Mouse (Mus musculus): ENCODE measurements around the gene Olfr1361. TPM values are rescaled to one million over a fixed set of nuclear protein-coding genes. Genes with fewer than 3 reads are reported as not detected.

The Olfr1361 gene
- polyA plus RNA-seq, 1 experiment from 2014 or later, result not detected

Other genes with a start within 250 kb of the Olfr1361 start
- 4.6 and 4.8 TPM in 2 replicates for gene Pgbd1, start 222.3 kb downstream of the Olfr1361 start, polyA plus RNA-seq (2015; fragmentation: Nextera tagmentation; extraction: Ambion mirVana)
- 21.5 and 23.4 TPM in 2 replicates for gene Zscan26, start 209.7 kb downstream of the Olfr1361 start, polyA plus RNA-seq (2015; fragmentation: Nextera tagmentation; extraction: Ambion mirVana)
- 3.8 and 4.5 TPM in 2 replicates for gene Nkapl, start 194.9 kb downstream of the Olfr1361 start, polyA plus RNA-seq (2015; fragmentation: Nextera tagmentation; extraction: Ambion mirVana)
- gene Zkscan4, start 184.5 kb downstream of the Olfr1361 start, polyA plus RNA-seq (2015; fragmentation: Nextera tagmentation; extraction: Ambion mirVana), result 12.0 and 13.2 TPM in 2 replicates
- gene Gm10065, start 183.9 kb downstream of the Olfr1361 start, polyA plus RNA-seq (2015; fragmentation: Nextera tagmentation; extraction: Ambion mirVana), result not detected in 2 replicates
- 0.43 and 0.56 TPM in 2 replicates for gene AK157302, start 168.2 kb downstream of the Olfr1361 start, polyA plus RNA-seq (2015; fragmentation: Nextera tagmentation; extraction: Ambion mirVana)
- 4.3 and 7.3 TPM in 2 replicates for gene Gm11273, start 162.0 kb downstream of the Olfr1361 start, polyA plus RNA-seq (2015; fragmentation: Nextera tagmentation; extraction: Ambion mirVana)
- 4.1 and 4.3 TPM in 2 replicates for gene Zkscan8, start 132.3 kb downstream of the Olfr1361 start, polyA plus RNA-seq (2015; fragmentation: Nextera tagmentation; extraction: Ambion mirVana)
- 0.09 and 0.15 TPM in 2 replicates for gene Olfr1366, start 120.6 kb downstream of the Olfr1361 start, polyA plus RNA-seq (2015; fragmentation: Nextera tagmentation; extraction: Ambion mirVana)
- not detected in 2 replicates for gene Olfr1535, start 103.5 kb downstream of the Olfr1361 start, polyA plus RNA-seq (2015; fragmentation: Nextera tagmentation; extraction: Ambion mirVana)
- not detected in 2 replicates for gene Olfr1364, start 81.6 kb downstream of the Olfr1361 start, polyA plus RNA-seq (2015; fragmentation: Nextera tagmentation; extraction: Ambion mirVana)
- not detected in 2 replicates for gene Olfr1362, start 49.4 kb downstream of the Olfr1361 start, polyA plus RNA-seq (2015; fragmentation: Nextera tagmentation; extraction: Ambion mirVana)
- 0.07 TPM in 1 of 2 replicates, not detected in the other for gene Olfr11, start 20.9 kb downstream of the Olfr1361 start, polyA plus RNA-seq (2015; fragmentation: Nextera tagmentation; extraction: Ambion mirVana)
- not detected in 2 replicates for gene Olfr1360, start 14.0 kb upstream of the Olfr1361 start, polyA plus RNA-seq (2015; fragmentation: Nextera tagmentation; extraction: Ambion mirVana)
- gene Olfr1359, start 34.7 kb upstream of the Olfr1361 start, polyA plus RNA-seq (2015; fragmentation: Nextera tagmentation; extraction: Ambion mirVana), result not detected in 2 replicates
- gene Hist1h2bl, start 52.8 kb upstream of the Olfr1361 start, polyA plus RNA-seq (2015; fragmentation: Nextera tagmentation; extraction: Ambion mirVana), result not detected in 2 replicates
- gene Hist1h2ai, start 53.0 kb upstream of the Olfr1361 start, polyA plus RNA-seq (2015; fragmentation: Nextera tagmentation; extraction: Ambion mirVana), result 3.5 and 9.7 TPM in 2 replicates
- 3.4 TPM in 1 of 2 replicates, not detected in the other for gene Hist1h3h, start 54.3 kb upstream of the Olfr1361 start, polyA plus RNA-seq (2015; fragmentation: Nextera tagmentation; extraction: Ambion mirVana)
- gene Hist1h2bm, start 58.7 kb upstream of the Olfr1361 start, polyA plus RNA-seq (2015; fragmentation: Nextera tagmentation; extraction: Ambion mirVana), result 1.2 and 1.4 TPM in 2 replicates
- 0.40 and 0.80 TPM in 2 replicates for gene Hist1h4j, start 71.7 kb upstream of the Olfr1361 start, polyA plus RNA-seq (2015; fragmentation: Nextera tagmentation; extraction: Ambion mirVana)
- gene Hist1h4k, start 87.1 kb upstream of the Olfr1361 start, polyA plus RNA-seq (2015; fragmentation: Nextera tagmentation; extraction: Ambion mirVana), result 2.7 TPM in 1 of 2 replicates, not detected in the other
- 4.9 and 5.7 TPM in 2 replicates for gene Hist1h2ak, start 90.4 kb upstream of the Olfr1361 start, polyA plus RNA-seq (2015; fragmentation: Nextera tagmentation; extraction: Ambion mirVana)
- 1.1 TPM in 1 of 2 replicates, not detected in the other for gene Hist1h2bn, start 90.7 kb upstream of the Olfr1361 start, polyA plus RNA-seq (2015; fragmentation: Nextera tagmentation; extraction: Ambion mirVana)
- gene Hist1h1b, start 117.2 kb upstream of the Olfr1361 start, polyA plus RNA-seq (2015; fragmentation: Nextera tagmentation; extraction: Ambion mirVana), result 0.69 and 2.4 TPM in 2 replicates
- 13.1 and 17.6 TPM in 2 replicates for gene Hist1h3i, start 120.0 kb upstream of the Olfr1361 start, polyA plus RNA-seq (2015; fragmentation: Nextera tagmentation; extraction: Ambion mirVana)
- gene Hist1h2an, start 123.8 kb upstream of the Olfr1361 start, polyA plus RNA-seq (2015; fragmentation: Nextera tagmentation; extraction: Ambion mirVana), result not detected in 2 replicates
- 0.72 TPM in 1 of 2 replicates, not detected in the other for gene Hist1h2bp, start 124.1 kb upstream of the Olfr1361 start, polyA plus RNA-seq (2015; fragmentation: Nextera tagmentation; extraction: Ambion mirVana)
- gene Hist1h2bq, start 146.8 kb upstream of the Olfr1361 start, polyA plus RNA-seq (2015; fragmentation: Nextera tagmentation; extraction: Ambion mirVana), result 3.4 and 3.5 TPM in 2 replicates
- gene Hist1h2ao, start 147.1 kb upstream of the Olfr1361 start, polyA plus RNA-seq (2015; fragmentation: Nextera tagmentation; extraction: Ambion mirVana), result not detected in 2 replicates
- gene Hist1h4m, start 148.4 kb upstream of the Olfr1361 start, polyA plus RNA-seq (2015; fragmentation: Nextera tagmentation; extraction: Ambion mirVana), result 3.7 TPM in 1 of 2 replicates, not detected in the other
- gene Hist1h4n, start 168.8 kb upstream of the Olfr1361 start, polyA plus RNA-seq (2015; fragmentation: Nextera tagmentation; extraction: Ambion mirVana), result 2.6 and 2.8 TPM in 2 replicates
- gene Hist1h2ap, start 170.1 kb upstream of the Olfr1361 start, polyA plus RNA-seq (2015; fragmentation: Nextera tagmentation; extraction: Ambion mirVana), result 276 and 359 TPM in 2 replicates
- 2.9 and 3.5 TPM in 2 replicates for gene Hist1h2br, start 170.4 kb upstream of the Olfr1361 start, polyA plus RNA-seq (2015; fragmentation: Nextera tagmentation; extraction: Ambion mirVana)